Mouse (Mus musculus): ENCODE results near the gene Tnr. TPM values are rescaled to one million over a fixed set of nuclear protein-coding genes. Genes with fewer than 3 reads are reported as not detected.

Tnr gene
- polyA plus RNA-seq, 1 experiment from 2014 or later, result not detected

- no peak overlapping the region for H3K27ac ChIP-seq (ENCODE audit: low read depth)
- no peaks in the 10 kb centered on the region for H3K9me3 ChIP-seq (ENCODE audit: low read length)
- DNase-seq, result no peak
- TF ChIP-seq EP300 (IDR thresholded peaks at IDR 0.05; ENCODE audit: low read depth), result no peak
- H3K4me3 ChIP-seq (ENCODE audit: low read depth, low read length), result no peak overlapping the region
- WGBS (ENCODE audit: insufficient replicate concordance), result 71% methylated on average over 1 of the region's 1 CpGs
- no peaks in the 10 kb centered on the region for H3K36me3 ChIP-seq (replicated peaks; ENCODE audit: insufficient read depth, low read length)
- no peaks in the 10 kb centered on the region for H3K4me1 ChIP-seq (ENCODE audit: insufficient read depth)
- no peak for ATAC-seq
- no peak overlapping the region for H3K9ac ChIP-seq (replicated peaks)
- no peaks in the 10 kb centered on the region for H3K27me3 ChIP-seq (ENCODE audit: insufficient read depth, low read length)
- no peak overlapping the region for H3K4me2 ChIP-seq (ENCODE audit: low read depth, low read length)
Measured at GRCm38 (mm10) chr1:159854261-159854660, 330.7 kb downstream of the Tnr start.

GRCm38 (mm10) chr1:159861782-159862474 is 338.4 kb downstream of the Tnr start:
- no peak overlapping the region for H3K9ac ChIP-seq (replicated peaks)
- TF ChIP-seq CTCF (IDR thresholded peaks at IDR 0.05; ENCODE audit: low read depth) (no peak), EP300 (IDR thresholded peaks at IDR 0.05; ENCODE audit: low read depth) (no peak)
- no peaks in the 10 kb centered on the region for H3K4me1 ChIP-seq (ENCODE audit: insufficient read depth)
- DNase-seq, result no peak
- H3K4me3 ChIP-seq (ENCODE audit: low read depth, low read length), result no peak overlapping the region
- no peak overlapping the region for H3K4me2 ChIP-seq (ENCODE audit: low read depth, low read length)
- H3K27me3 ChIP-seq (ENCODE audit: insufficient read depth, low read length), result no peaks in the 10 kb centered on the region
- WGBS (ENCODE audit: insufficient replicate concordance), result 67% methylated on average over 3 of the region's 3 CpGs
- no peak overlapping the region for H3K27ac ChIP-seq (ENCODE audit: low read depth)
- ATAC-seq, result no peak
- H3K9me3 ChIP-seq (ENCODE audit: low read length), result no peaks in the 10 kb centered on the region
- no peaks in the 10 kb centered on the region for H3K36me3 ChIP-seq (replicated peaks; ENCODE audit: insufficient read depth, low read length)

GRCm38 (mm10) chr1:159865696-159866095 is 342.1 kb downstream of the Tnr start:
- Histone ChIP-seq H3K9me3 (ENCODE audit: low read length) (no peaks in the 10 kb centered on the region), H3K27me3 (ENCODE audit: insufficient read depth, low read length) (no peaks in the 10 kb centered on the region), H3K9ac (replicated peaks) (no peak overlapping the region), H3K4me2 (ENCODE audit: low read depth, low read length) (no peak overlapping the region), H3K4me3 (ENCODE audit: low read depth, low read length) (no peak overlapping the region), H3K4me1 (ENCODE audit: insufficient read depth) (no peaks in the 10 kb centered on the region), H3K36me3 (replicated peaks; ENCODE audit: insufficient read depth, low read length) (no peaks in the 10 kb centered on the region), H3K27ac (ENCODE audit: low read depth) (no peak overlapping the region)
- no peak for ATAC-seq
- 61% methylated on average over 1 of the region's 1 CpGs for WGBS (ENCODE audit: insufficient replicate concordance)
- no peak for DNase-seq
- no peak for TF ChIP-seq EP300 (IDR thresholded peaks at IDR 0.05; ENCODE audit: low read depth)
- TF ChIP-seq CTCF (IDR thresholded peaks at IDR 0.05; ENCODE audit: low read depth), result no peak

- H3K9ac ChIP-seq (replicated peaks), result no peak overlapping the region
- H3K4me2 ChIP-seq (ENCODE audit: low read depth, low read length), result no peak overlapping the region
- DNase-seq, result no peak
- no peak overlapping the region for H3K27ac ChIP-seq (ENCODE audit: low read depth)
- WGBS (ENCODE audit: insufficient replicate concordance), result 64% methylated on average over 6 of the region's 6 CpGs
- H3K27me3 ChIP-seq (ENCODE audit: insufficient read depth, low read length), result no peaks in the 10 kb centered on the region
- no peak overlapping the region for H3K4me3 ChIP-seq (ENCODE audit: low read depth, low read length)
- no peaks in the 10 kb centered on the region for H3K4me1 ChIP-seq (ENCODE audit: insufficient read depth)
- H3K36me3 ChIP-seq (replicated peaks; ENCODE audit: insufficient read depth, low read length), result no peaks in the 10 kb centered on the region
- ATAC-seq, result no peak
- H3K9me3 ChIP-seq (ENCODE audit: low read length), result no peaks in the 10 kb centered on the region
- TF ChIP-seq CTCF (IDR thresholded peaks at IDR 0.05; ENCODE audit: low read depth) (no peak), EP300 (IDR thresholded peaks at IDR 0.05; ENCODE audit: low read depth) (no peak)
Measured at GRCm38 (mm10) chr1:159869619-159870441, 346.3 kb downstream of the Tnr start.

GRCm38 (mm10) chr1:159872866-159873265 is 349.3 kb downstream of the Tnr start:
- H3K4me1 ChIP-seq (ENCODE audit: insufficient read depth), result no peaks in the 10 kb centered on the region
- no peak overlapping the region for H3K9ac ChIP-seq (replicated peaks)
- no peaks in the 10 kb centered on the region for H3K9me3 ChIP-seq (ENCODE audit: low read length)
- WGBS (ENCODE audit: insufficient replicate concordance), result 54% methylated on average over 3 of the region's 3 CpGs
- H3K27ac ChIP-seq (ENCODE audit: low read depth), result no peak overlapping the region
- no peak for TF ChIP-seq EP300 (IDR thresholded peaks at IDR 0.05; ENCODE audit: low read depth)
- ATAC-seq, result no peak
- no peak for DNase-seq
- no peak overlapping the region for H3K4me2 ChIP-seq (ENCODE audit: low read depth, low read length)
- no peak overlapping the region for H3K4me3 ChIP-seq (ENCODE audit: low read depth, low read length)
- no peaks in the 10 kb centered on the region for H3K27me3 ChIP-seq (ENCODE audit: insufficient read depth, low read length)
- no peaks in the 10 kb centered on the region for H3K36me3 ChIP-seq (replicated peaks; ENCODE audit: insufficient read depth, low read length)

- H3K4me2 ChIP-seq (ENCODE audit: low read depth, low read length), result no peak overlapping the region
- no peak overlapping the region for H3K4me3 ChIP-seq (ENCODE audit: low read depth, low read length)
- DNase-seq, result no peak
- WGBS (ENCODE audit: insufficient replicate concordance), result 42% methylated on average over 3 of the region's 3 CpGs
- no peaks in the 10 kb centered on the region for H3K4me1 ChIP-seq (ENCODE audit: insufficient read depth)
- TF ChIP-seq EP300 (IDR thresholded peaks at IDR 0.05; ENCODE audit: low read depth), result no peak
- TF ChIP-seq CTCF (IDR thresholded peaks at IDR 0.05; ENCODE audit: low read depth), result peak; percentile 37
- H3K27ac ChIP-seq (ENCODE audit: low read depth), result no peak overlapping the region
- no peak for ATAC-seq
- no peaks in the 10 kb centered on the region; the same call in 1 of the 2 replicates for H3K27me3 ChIP-seq (ENCODE audit: insufficient read depth, low read length)
- no peaks in the 10 kb centered on the region for H3K9me3 ChIP-seq (ENCODE audit: low read length)
- H3K36me3 ChIP-seq (replicated peaks; ENCODE audit: insufficient read depth, low read length), result no peaks in the 10 kb centered on the region
- H3K9ac ChIP-seq (replicated peaks), result no peak overlapping the region
Measured at GRCm38 (mm10) chr1:159878681-159879080, 355.1 kb downstream of the Tnr start.
